Mouse (Mus musculus) activated CD4-positive, CD25-positive, alpha-beta regulatory T cell (primary cell): ENCODE measurements around the gene Fbxo10. TPM values are rescaled to one million over a fixed set of nuclear protein-coding genes. Genes with fewer than 3 reads are reported as not detected.

ENCODE experiments used
- polyA plus RNA-seq, 2 experiments: library from polyadenylated mRNA; unstranded; fragments of 100-300 nt; shearing (Covaris generic); gene quantifications; one replicate each; pipeline ENCODE4 v1.2.1; 2017

The Fbxo10 gene
- 1 to 10 TPM in 1 of 2 experiments, under 1 TPM in 1; 0.86 to 1.1 TPM for polyA plus RNA-seq

DNA sequence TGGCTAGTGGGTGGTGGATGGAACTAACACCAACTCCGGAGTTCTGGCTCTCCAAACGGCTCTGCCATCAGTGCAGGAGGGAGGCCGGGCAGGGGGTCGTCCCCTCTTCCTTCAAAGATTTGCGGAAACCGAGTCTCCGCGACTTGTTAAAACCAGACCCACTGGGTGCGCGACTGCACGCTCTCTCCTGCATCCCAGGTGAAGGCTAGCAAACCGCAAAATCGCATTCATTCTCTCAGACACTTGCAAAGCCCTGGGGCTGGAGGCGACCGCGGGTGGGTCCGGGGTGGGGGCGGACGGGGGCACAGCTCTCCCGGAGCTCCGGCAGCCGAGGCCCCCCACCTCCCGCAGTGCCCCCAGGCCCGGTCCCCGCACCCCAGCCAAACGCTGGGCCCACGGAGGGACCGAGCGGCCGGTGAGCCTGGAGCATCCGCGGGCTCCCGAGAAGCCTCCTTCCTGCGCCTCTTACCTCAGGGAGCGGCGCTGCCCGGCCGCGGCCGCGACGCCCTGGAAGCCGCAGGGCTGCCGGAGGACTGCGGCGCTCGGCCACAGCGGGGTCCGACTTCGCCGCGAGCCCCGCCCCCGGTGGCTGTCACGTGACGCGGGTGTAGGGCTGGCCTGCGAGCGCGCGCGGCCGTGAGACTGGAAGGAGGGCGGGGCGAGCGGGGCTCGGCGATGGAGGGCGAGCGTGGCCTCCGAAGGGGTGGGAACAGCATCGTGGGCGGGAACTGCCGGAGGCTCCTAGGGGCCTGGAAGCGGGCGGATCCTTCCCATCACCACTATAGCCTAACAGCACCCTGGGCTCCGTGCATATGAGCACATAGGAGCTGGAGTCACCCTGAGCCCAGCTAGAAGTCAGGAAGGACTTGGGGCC, at the start of gene Fbxo10:
Gene Fbxo10 (minus strand): TSS at position 584 of the 874 bp plus-strand sequence.

DNA sequence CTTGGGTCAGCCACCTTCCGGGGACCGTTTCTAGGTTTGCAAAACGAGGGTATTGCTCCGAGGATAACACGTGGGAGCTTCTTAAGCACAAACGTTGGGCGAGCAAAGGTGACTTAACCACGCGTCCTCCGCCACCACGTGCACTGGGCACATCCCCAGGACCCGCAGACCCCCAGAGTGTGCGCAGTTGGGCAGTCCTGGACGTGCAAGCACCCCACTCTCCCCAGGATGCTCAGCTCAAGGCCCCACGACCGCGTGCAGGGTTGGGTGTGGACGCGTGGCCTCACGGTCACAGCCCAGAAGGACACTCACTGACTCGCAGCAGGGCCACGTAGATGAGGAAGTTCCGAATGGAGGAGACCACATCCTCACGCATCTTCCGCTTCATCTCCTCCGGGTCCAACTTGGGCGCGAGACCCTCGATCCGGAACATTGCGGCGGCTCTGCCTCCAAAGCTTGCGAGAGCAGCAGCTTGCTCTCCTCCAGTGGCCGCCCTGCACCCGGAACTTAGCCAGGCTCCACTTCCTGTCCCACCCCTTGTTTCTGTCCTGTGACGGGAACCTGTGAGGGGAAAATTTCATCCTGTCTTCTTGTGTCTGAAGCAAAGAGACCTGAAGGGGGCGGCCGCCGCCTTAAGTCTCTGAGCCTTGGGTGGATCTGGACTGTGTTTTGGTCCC, 23.3 kb upstream of the Fbxo10 start, which contains the start of gene Tomm5:
Gene Tomm5 (minus strand): TSS at position 514 of the 677 bp plus-strand sequence.

DNA sequence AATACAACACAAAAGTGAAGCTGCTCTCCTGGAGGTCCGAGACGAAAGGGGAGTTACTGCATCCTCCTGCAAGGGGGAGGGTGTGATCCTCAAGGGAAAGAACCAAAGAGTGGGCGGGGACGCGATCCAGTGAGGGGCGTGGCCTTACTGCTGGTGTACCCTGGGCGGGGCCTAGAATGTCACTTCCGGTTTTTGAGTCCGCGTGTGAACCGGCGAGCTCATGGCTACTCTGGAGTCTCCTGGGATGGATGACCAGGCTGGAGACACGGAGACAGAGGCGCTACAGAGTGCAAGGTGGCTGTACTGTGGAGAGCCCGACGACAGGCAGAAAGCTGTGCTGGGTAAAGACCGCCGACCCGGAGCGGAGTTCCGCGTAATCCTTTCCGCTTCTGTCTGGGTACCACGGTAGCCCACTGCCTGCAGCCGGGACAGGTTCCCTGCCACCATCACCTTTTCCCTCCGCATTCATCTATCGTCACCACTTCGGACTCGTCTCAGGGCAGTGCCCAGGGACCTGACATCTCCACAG, 65.9 kb downstream of the Fbxo10 start, which contains the start of gene Polr1e:
Gene Polr1e (plus strand): TSS at position 132 of the 529 bp plus-strand sequence.

DNA sequence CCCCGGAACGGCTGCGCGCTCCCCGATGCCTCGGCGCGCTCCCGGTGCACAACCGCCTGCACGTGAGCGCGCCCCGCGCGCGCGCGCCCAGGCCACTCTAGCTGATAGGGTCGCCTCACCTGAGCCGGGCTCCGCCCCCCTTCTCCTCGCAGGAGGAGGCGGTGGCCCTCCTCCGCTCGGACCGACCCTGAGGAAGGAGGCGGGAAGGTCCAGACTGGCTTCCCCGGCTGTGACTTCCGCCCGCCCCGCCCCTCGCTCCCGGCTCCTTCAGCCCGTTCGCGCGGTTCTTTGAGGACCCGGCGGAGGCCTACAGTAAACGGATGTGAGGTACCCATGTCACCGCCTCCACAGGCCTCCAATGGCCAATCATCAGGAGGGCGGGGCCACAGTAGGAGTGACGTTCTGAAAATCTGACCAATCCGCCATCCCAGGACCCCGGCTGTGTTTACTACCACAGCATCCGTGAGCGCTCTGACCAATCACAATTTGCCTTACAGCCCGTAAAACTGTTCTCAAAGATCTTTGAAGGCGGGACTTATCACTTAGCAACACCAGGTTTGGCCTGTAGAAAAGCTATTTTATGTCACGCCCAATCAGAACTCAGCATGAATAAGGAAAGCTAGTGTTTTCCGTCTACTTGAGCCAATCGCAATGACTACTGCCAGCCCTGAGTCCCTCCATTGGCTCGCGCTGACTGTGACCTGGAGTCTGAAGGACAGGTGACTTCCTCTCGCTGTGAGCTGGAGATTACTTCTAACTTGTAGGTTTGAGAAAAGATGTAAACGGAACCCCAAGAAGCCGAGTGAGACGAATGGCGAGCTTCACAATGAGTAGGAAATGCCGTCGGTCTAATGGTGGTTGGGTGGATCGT, 72.1 kb downstream of the Fbxo10 start, which contains the start of gene Zbtb5:
Gene Zbtb5 (minus strand): TSS at position 308 of the 871 bp plus-strand sequence.

Other genes starting within 250 kb of the Fbxo10 start
- 10 to 100 TPM; 33.2 to 47.1 TPM for gene Grhpr, start 103.2 kb downstream of the Fbxo10 start, polyA plus RNA-seq
- 10 to 100 TPM; 10.6 to 13.3 TPM for gene Zbtb5, start 72.2 kb downstream of the Fbxo10 start, polyA plus RNA-seq
- gene Polr1e, start 66.0 kb downstream of the Fbxo10 start, polyA plus RNA-seq: 10 to 100 TPM; 46.2 to 67.2 TPM
- 100 to 1,000 TPM; 168 to 174 TPM for gene Tomm5, start 23.5 kb upstream of the Fbxo10 start, polyA plus RNA-seq
- gene Frmpd1, start 100.3 kb upstream of the Fbxo10 start, polyA plus RNA-seq: not detected
- gene Trmt10b, start 212.5 kb upstream of the Fbxo10 start, polyA plus RNA-seq: 10 to 100 TPM; 11.3 to 15.6 TPM